Mouse (Mus musculus): ENCODE measurements at regions not wholly inside any gene's neighbourhood (a gene's known extent, or its start where the extent isn't known, plus 50 kb on each side); places are given as distances from the start of the nearest gene placed in this dataset.
A peak's percentile ranks its signal among the peaks of the same experiment; 100 is the strongest.

- ATAC-seq (ENCODE audit: low read depth): no peak
- H3K9ac ChIP-seq (replicated peaks; ENCODE audit: low read depth, low read length): no peak overlapping the region
- WGBS: 88% methylated on average over 4 of the region's 4 CpGs
- H3K36me3 ChIP-seq (ENCODE audit: control insufficient read depth, insufficient read depth, low read length): no peaks in the 10 kb centered on the region
- H3K4me1 ChIP-seq (ENCODE audit: control insufficient read depth, insufficient read depth, low read length): no peaks in the 10 kb centered on the region
- no peak overlapping the region for H3K4me2 ChIP-seq (ENCODE audit: low read depth, low read length)
- H3K4me3 ChIP-seq (ENCODE audit: low read depth, low read length): no peak overlapping the region
- H3K27ac ChIP-seq (ENCODE audit: low read depth, low read length): no peak overlapping the region
- no peaks in the 10 kb centered on the region for H3K9me3 ChIP-seq (ENCODE audit: control insufficient read depth, low read length)
- H3K27me3 ChIP-seq (ENCODE audit: control insufficient read depth, insufficient read depth, low read length): no peaks in the 10 kb centered on the region
Observed at GRCm38 (mm10) chr1:141884356-141884755, 1638.4 kb downstream of the Kcnt2 start.

GRCm38 (mm10) chr1:141897924-141898455, 1652.0 kb downstream of the Kcnt2 start:
- 87% methylated on average over 8 of the region's 8 CpGs for WGBS
- no peak overlapping the region for H3K4me3 ChIP-seq (ENCODE audit: low read depth, low read length)

GRCm38 (mm10) chr1:141911714-141912398, 1665.9 kb downstream of the Kcnt2 start:
- Histone ChIP-seq H3K9me3 (ENCODE audit: control insufficient read depth, low read length) (no peaks in the 10 kb centered on the region), H3K27ac (ENCODE audit: low read depth, low read length) (no peak overlapping the region), H3K36me3 (ENCODE audit: control insufficient read depth, insufficient read depth, low read length) (no peaks in the 10 kb centered on the region), H3K4me2 (ENCODE audit: low read depth, low read length) (no peak overlapping the region), H3K4me3 (ENCODE audit: low read depth, low read length) (no peak overlapping the region), H3K9ac (replicated peaks; ENCODE audit: low read depth, low read length) (no peak overlapping the region), H3K4me1 (ENCODE audit: control insufficient read depth, insufficient read depth, low read length) (no peaks in the 10 kb centered on the region), H3K27me3 (ENCODE audit: control insufficient read depth, insufficient read depth, low read length) (no peaks in the 10 kb centered on the region)
- 89% methylated on average over 7 of the region's 7 CpGs for WGBS
- ATAC-seq (ENCODE audit: low read depth): no peak

More at GRCm38 (mm10) chr1:141897924-141898455, 1652.0 kb downstream of the Kcnt2 start:
- H3K9me3 ChIP-seq (ENCODE audit: control insufficient read depth, low read length): no peaks in the 10 kb centered on the region
- no peaks in the 10 kb centered on the region for H3K36me3 ChIP-seq (ENCODE audit: control insufficient read depth, insufficient read depth, low read length)
- H3K9ac ChIP-seq (replicated peaks; ENCODE audit: low read depth, low read length): no peak overlapping the region
- no peaks in the 10 kb centered on the region for H3K4me1 ChIP-seq (ENCODE audit: control insufficient read depth, insufficient read depth, low read length)
- H3K27me3 ChIP-seq (ENCODE audit: control insufficient read depth, insufficient read depth, low read length): no peaks in the 10 kb centered on the region
- H3K27ac ChIP-seq (ENCODE audit: low read depth, low read length): no peak overlapping the region
- H3K4me2 ChIP-seq (ENCODE audit: low read depth, low read length): no peak overlapping the region
- ATAC-seq (ENCODE audit: low read depth): no peak

DNA sequence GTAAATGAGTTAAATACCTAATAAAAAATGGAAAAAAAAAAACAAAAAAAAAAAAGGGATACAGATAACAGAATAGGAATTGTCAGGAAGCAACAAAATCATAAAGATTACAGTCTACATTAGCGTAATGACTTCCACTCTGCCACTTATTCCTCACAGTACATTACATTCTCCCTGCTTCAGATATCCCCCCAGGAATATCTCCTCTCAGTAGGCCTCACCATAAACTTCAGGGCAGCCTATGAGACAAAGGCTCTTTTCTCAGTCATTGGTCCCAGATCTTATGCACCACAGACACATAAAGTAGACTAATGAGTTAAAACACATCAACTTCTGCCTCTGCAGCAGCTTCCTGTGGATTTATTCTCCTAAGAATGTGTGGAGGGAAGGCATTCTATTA, 1680.2 kb downstream of the Kcnt2 start:
- Histone ChIP-seq H3K4me1 (ENCODE audit: control insufficient read depth, insufficient read depth, low read length) (no peaks in the 10 kb centered on the region), H3K9ac (replicated peaks; ENCODE audit: low read depth, low read length) (no peak overlapping the region), H3K36me3 (ENCODE audit: control insufficient read depth, insufficient read depth, low read length) (no peaks in the 10 kb centered on the region), H3K27ac (ENCODE audit: low read depth, low read length) (0 out of 2 replicates have a peak overlapping the region, but pooled peaks have one; percentile 34), H3K4me3 (ENCODE audit: low read depth, low read length) (no peak overlapping the region), H3K4me2 (ENCODE audit: low read depth, low read length) (no peak overlapping the region), H3K9me3 (ENCODE audit: control insufficient read depth, low read length) (no peaks in the 10 kb centered on the region), H3K27me3 (ENCODE audit: control insufficient read depth, insufficient read depth, low read length) (no peaks in the 10 kb centered on the region)
- peak; percentile 93 for ATAC-seq (ENCODE audit: low read depth)
- WGBS: 52% methylated on average over 1 of the region's 1 CpGs

DNA sequence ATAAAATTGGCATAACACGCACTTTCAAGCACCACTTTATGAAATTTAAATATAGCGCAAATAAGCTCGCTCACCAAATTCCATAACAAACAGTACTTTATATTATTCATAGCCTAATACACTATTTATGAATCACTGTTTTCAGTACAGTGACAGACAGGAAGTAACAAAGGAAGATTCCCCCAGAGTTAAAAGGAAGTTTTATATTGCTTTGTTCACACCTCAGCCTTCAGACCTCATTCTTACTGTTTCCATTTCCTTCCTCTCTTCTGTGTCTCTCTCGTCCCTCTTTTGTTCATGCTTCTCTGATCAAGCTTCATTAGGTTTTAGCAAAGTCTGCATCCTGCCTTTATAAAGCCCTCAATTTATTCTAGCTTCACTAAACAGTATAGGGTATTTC, 1680.8 kb downstream of the Kcnt2 start:
- Histone ChIP-seq H3K9me3 (ENCODE audit: control insufficient read depth, low read length) (no peaks in the 10 kb centered on the region), H3K36me3 (ENCODE audit: control insufficient read depth, insufficient read depth, low read length) (no peaks in the 10 kb centered on the region), H3K27ac (ENCODE audit: low read depth, low read length) (no peak overlapping the region), H3K4me1 (ENCODE audit: control insufficient read depth, insufficient read depth, low read length) (no peaks in the 10 kb centered on the region), H3K27me3 (ENCODE audit: control insufficient read depth, insufficient read depth, low read length) (no peaks in the 10 kb centered on the region), H3K9ac (replicated peaks; ENCODE audit: low read depth, low read length) (no peak overlapping the region), H3K4me2 (ENCODE audit: low read depth, low read length) (no peak overlapping the region), H3K4me3 (ENCODE audit: low read depth, low read length) (no peak overlapping the region)
- WGBS: 53% methylated on average over 4 of the region's 4 CpGs
- peak; percentile 58 for ATAC-seq (ENCODE audit: low read depth)

DNA sequence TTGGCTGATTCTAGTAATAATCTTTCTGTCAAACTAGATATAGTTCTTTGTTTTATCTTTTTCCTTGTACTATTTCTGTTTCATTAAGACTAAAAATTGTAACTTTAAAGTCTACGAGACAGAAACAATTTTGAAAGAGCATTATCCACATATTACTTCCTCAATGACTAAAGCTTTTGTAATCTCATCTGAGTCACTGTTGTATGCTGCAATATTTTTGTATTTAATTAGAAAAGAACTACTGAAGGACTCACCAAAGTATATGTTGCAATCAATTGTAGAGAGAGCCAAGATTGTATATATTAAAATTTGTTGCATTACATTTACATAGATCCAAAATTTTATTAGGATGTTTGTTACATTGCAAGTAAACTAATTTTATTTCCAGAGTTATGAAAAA, 1692.4 kb upstream of the B3galt2 start:
- 93% methylated on average over 1 of the region's 1 CpGs for WGBS
- no peak overlapping the region for H3K9ac ChIP-seq (replicated peaks; ENCODE audit: low read depth, low read length)
- no peak overlapping the region for H3K4me2 ChIP-seq (ENCODE audit: low read depth, low read length)
- ATAC-seq (ENCODE audit: low read depth): no peak
- H3K9me3 ChIP-seq (ENCODE audit: control insufficient read depth, low read length): no peaks in the 10 kb centered on the region
- H3K36me3 ChIP-seq (ENCODE audit: control insufficient read depth, insufficient read depth, low read length): no peaks in the 10 kb centered on the region
- no peak overlapping the region for H3K4me3 ChIP-seq (ENCODE audit: low read depth, low read length)
- H3K4me1 ChIP-seq (ENCODE audit: control insufficient read depth, insufficient read depth, low read length): no peaks in the 10 kb centered on the region
- no peaks in the 10 kb centered on the region for H3K27me3 ChIP-seq (ENCODE audit: control insufficient read depth, insufficient read depth, low read length)
- H3K27ac ChIP-seq (ENCODE audit: low read depth, low read length): no peak overlapping the region

DNA sequence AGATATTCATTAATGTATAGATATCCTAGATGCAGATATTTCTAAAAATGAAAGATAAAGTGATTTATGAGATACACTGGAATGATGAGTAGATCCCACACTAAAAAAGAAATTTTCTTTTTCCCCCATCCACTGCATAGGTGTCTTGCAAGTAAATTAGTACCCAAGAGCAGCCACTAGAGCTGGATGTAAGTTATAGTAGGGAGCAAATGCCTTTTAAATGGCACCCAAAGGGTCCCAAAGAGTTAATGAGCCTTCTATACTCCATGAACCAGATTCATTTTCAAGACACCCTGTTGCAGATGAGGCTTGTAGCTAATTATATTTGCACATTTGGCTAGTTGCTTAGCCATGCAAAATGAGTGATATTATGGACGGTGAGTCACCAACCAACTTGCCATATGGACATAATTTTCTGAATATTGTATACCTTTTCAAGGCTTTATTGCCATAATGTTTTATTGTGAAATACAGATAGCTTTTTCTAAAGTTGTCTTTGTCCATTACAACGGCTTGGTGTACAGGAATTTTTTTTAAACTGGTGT, 1686.1 kb upstream of the B3galt2 start:
- Histone ChIP-seq H3K9ac (replicated peaks; ENCODE audit: low read depth, low read length) (no peak overlapping the region), H3K27me3 (ENCODE audit: control insufficient read depth, insufficient read depth, low read length) (no peaks in the 10 kb centered on the region), H3K9me3 (ENCODE audit: control insufficient read depth, low read length) (no peaks in the 10 kb centered on the region), H3K4me2 (ENCODE audit: low read depth, low read length) (no peak overlapping the region), H3K4me1 (ENCODE audit: control insufficient read depth, insufficient read depth, low read length) (no peaks in the 10 kb centered on the region), H3K4me3 (ENCODE audit: low read depth, low read length) (no peak overlapping the region), H3K27ac (ENCODE audit: low read depth, low read length) (no peak overlapping the region), H3K36me3 (ENCODE audit: control insufficient read depth, insufficient read depth, low read length) (no peaks in the 10 kb centered on the region)
- ATAC-seq (ENCODE audit: low read depth): peak; percentile 61; the same call in 1 of the 2 replicates
- 72% methylated on average over 2 of the region's 2 CpGs for WGBS

GRCm38 (mm10) chr1:141961743-141962142, 1678.7 kb upstream of the B3galt2 start:
- no peaks in the 10 kb centered on the region for H3K4me1 ChIP-seq (ENCODE audit: control insufficient read depth, insufficient read depth, low read length)
- no peak overlapping the region for H3K27ac ChIP-seq (ENCODE audit: low read depth, low read length)
- H3K9me3 ChIP-seq (ENCODE audit: control insufficient read depth, low read length): no peaks in the 10 kb centered on the region
- H3K4me2 ChIP-seq (ENCODE audit: low read depth, low read length): no peak overlapping the region
- H3K9ac ChIP-seq (replicated peaks; ENCODE audit: low read depth, low read length): no peak overlapping the region
- H3K27me3 ChIP-seq (ENCODE audit: control insufficient read depth, insufficient read depth, low read length): no peaks in the 10 kb centered on the region
- WGBS: 1% methylated on average over 2 of the region's 2 CpGs
- ATAC-seq (ENCODE audit: low read depth): no peak
- no peaks in the 10 kb centered on the region for H3K36me3 ChIP-seq (ENCODE audit: control insufficient read depth, insufficient read depth, low read length)
- no peak overlapping the region for H3K4me3 ChIP-seq (ENCODE audit: low read depth, low read length)

DNA sequence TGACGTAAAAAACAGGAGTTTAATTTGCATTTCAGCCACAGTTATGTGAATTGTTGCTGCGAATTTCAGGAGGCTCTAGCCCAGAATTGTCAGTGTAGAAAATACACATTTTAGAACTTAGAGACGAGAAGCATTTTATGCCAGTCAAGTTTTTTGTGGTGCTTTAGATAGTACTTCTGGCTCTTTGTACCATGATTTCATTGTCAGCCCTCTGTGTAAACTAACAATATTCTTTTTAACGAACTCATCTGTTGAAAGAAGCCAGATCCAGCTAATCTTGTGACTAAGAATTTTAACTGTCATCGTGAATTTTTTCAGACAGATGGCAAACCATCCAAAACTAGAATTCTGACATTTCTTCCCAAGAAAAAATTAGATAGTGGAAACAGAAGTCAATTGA, 1672.3 kb upstream of the B3galt2 start:
- no peak for ATAC-seq (ENCODE audit: low read depth)
- H3K4me1 ChIP-seq (ENCODE audit: control insufficient read depth, insufficient read depth, low read length): no peaks in the 10 kb centered on the region

More for the DNA sequence above, 1672.3 kb upstream of the B3galt2 start:
- no peak overlapping the region for H3K4me3 ChIP-seq (ENCODE audit: low read depth, low read length)
- no peaks in the 10 kb centered on the region for H3K9me3 ChIP-seq (ENCODE audit: control insufficient read depth, low read length)
- 86% methylated on average over 5 of the region's 5 CpGs for WGBS
- H3K27me3 ChIP-seq (ENCODE audit: control insufficient read depth, insufficient read depth, low read length): no peaks in the 10 kb centered on the region
- no peak overlapping the region for H3K4me2 ChIP-seq (ENCODE audit: low read depth, low read length)
- no peak overlapping the region for H3K9ac ChIP-seq (replicated peaks; ENCODE audit: low read depth, low read length)
- H3K27ac ChIP-seq (ENCODE audit: low read depth, low read length): no peak overlapping the region
- no peaks in the 10 kb centered on the region for H3K36me3 ChIP-seq (ENCODE audit: control insufficient read depth, insufficient read depth, low read length)
